Mouse (Mus musculus) liver, postnatal 0 days (tissue): ENCODE results near the gene Krtap19-5.

Experiments used
- CTCF ChIP-seq: sonication (generic); IDR thresholded peaks from 2 replicates; pipeline ENCODE4 v1.5.1; 2016; ENCODE audit warnings: antibody characterized with exemption, low read depth
- EP300 ChIP-seq: IDR thresholded peaks from 2 replicates; pipeline ENCODE4 v1.6.1; 2016; ENCODE audit warnings: antibody characterized with exemption, low read depth, mild to moderate bottlenecking

DNA sequence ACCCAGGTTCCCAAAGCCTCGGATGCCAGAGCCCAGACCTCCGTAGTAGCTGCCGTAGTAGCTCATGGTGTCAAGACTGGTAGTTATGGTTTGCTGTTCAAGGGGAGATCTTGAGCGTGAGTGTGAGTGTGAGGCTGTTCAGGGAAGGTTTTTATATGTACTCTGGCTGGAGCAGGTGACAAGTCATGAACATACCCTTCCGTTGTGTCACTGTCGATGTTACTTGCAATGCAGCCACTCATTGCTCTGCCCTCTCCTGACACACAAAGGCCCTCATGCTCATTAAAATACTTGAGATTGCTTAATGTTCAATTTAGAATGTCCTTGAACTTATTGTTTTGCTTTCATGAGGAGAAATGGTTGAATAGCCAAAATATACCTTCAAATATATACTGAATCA, at the start of gene Krtap19-5:
- TF ChIP-seq CTCF (no peak), EP300 (no peak)
